Mouse (Mus musculus) layer of hippocampus, postnatal 14 days (tissue): ENCODE measurements around the gene Uts2r. TPM values are rescaled to one million over a fixed set of nuclear protein-coding genes. Genes with fewer than 3 reads are reported as not detected.

ENCODE experiments used
- DNase-seq, 2 experiments: peaks; one replicate each; pipeline ENCODE4 v3.0.0; 2021 to 2022; ENCODE audit warnings: low spot score in 2 of 2, mixed read lengths in 1 of 2
- total RNA-seq, 2 experiments: library from RNA; stranded (reverse); gene quantifications; 2 replicates each; pipeline ENCODE4 v1.2.3; 2021

The Uts2r gene
- total RNA-seq, 2 experiments from 2014 or later: 0.45 TPM; not detected in 1

- DNase-seq: no peak
Observed at GRCm38 (mm10) chr11:121160636-121161346, 720 bp downstream of the Uts2r start.

- DNase-seq: no peak
Observed at GRCm38 (mm10) chr11:121163751-121164150, 3.7 kb downstream of the Uts2r start.

DNA sequence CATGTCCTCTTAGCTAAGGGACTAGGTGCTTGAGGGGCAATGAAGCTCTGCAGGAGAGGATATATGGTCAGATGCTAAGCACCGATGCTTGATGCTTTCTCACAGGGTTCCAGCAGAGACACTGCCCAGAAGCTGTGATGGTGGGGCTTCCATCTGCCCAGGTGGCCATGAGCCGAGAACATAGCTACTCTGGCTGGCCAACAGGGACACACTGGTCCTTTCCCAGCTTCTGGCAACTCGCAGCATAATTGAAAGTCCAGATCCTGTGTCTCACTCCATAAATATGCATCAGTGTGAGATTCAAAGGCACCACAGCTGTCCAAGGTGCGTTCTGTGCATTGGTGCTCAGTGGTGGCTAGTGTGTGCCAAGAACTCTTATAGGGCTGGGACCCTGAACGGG, 13.1 kb downstream of the Uts2r start:
- peak in 1 of 2 experiments; percentile 37 for DNase-seq

DNA sequence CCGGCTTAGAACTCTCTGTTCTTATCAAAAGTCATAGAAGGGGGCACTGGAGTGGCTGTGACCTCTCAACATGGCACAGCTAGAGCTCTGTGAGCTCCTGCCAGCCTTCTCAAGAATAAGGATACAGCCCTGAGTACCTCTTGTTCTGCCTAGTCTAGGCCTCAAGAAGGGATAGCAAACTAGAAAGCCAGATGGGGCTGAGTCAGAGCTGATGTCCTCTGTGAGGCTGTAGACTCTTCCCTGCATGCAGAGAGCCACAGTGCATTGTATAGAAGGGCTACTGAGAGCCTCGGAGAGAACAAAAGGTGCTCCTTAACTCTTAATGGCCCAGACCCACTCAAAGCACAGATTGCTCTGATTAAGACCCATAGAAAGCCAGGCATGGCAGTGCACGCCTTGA, 14.2 kb downstream of the Uts2r start:
- no peak for DNase-seq

DNA sequence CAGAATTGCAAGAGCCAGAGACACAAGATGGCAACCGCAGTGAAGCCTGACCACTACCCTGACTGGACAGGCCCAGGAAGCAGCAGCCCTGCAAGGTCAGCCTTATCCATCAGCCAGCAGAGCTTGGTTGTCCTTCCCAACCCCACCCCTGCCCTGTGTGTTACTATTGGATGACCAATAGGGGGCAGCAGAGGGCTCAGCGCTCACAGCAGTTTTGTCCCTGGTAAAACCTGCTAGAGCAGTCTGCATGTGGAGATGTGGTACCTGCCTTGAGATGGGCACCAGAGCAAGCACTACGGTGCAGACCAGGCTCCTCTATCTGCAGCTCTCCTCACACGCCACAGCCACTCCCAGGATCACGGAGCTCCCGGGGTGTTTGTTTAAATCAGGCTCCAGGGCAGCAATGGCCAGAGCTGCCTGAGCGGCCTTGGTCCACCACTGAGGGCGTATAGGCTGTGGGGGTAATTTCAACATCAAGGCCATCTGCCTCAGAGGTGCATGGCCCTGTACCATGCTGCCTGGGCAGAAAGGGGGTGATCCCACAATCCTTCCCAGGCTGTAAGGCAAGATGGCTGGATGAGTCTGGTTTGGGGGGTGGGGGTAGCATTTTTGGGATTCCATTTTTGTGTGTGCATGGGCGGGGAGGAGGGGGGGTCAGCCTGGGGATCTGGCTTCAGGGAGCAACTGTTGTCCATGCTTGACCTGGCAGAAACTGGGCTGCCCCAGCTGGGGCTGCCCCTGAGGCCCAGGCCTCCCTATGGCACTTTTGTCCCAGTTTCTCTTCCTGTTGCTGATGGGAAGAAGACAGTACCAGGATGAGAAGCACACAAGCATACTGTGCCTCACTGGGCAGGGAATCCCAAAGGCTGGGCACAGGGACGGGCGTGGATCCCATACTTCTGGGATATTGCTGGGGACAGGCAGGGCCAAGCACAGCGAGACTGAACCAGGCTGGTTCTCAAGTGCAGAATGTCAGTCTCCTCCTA, 16.5 kb downstream of the Uts2r start:
- DNase-seq: peak in 1 of 2 experiments; percentile 29

GRCm38 (mm10) chr11:121189681-121190080, 29.6 kb downstream of the Uts2r start:
- DNase-seq: no peak

DNA sequence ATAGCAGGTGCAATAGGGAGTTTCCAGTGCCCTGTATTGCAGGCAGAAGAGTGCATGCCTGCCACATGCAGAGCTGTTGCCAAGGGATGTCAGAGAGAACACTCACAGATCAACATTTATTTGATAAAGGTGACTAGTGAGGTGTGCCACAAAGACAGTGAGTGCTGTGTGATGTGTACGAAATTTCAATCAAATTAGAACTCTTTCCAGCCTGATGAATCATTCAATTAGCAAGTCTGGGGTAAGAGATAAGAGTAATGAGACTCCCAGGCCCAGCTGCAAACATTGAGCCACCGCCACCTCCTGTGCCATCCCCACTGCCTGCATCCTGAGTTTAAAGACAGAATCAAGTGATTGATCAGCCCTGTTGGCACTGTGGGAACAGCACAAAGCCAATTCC, 32.7 kb downstream of the Uts2r start:
- no peak for DNase-seq

DNA sequence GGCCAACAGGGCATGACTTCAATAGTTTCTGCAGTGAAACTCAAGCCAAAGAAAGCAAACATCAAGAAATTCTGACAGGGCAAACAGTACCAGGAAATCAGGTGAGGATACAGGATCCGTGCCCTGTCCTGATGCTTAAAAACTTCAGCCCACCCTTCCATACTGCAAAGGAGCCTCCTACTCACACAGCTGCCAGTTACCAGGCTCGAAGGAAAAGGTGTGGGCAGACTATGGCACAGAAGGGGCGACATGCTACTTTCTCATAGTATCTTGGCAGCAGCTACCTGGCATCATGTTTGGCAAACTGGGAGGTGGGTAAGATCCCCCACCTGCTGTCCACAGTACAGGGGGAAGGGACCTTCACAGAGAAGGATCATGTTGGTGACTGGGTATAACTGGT, 33.3 kb downstream of the Uts2r start:
- no peak for DNase-seq

DNA sequence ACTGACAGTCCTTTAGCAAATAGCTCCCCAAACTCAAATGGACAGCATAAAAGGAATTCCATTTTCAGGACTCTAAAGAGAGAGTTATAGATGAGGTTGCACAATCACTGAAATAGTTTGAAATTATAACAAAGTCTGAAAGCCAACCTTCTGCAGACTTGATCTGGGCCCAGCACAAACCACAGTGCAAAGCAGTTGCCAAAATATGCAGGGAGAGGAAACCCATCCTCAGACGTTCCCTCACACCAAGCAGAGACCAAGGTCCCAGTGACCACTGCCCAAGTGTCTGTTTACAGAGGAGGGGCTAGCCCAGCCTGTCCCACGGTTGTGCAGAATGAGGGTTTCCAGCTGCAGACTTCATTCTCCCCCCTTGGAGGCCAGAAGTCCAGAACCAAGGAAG, 38.6 kb downstream of the Uts2r start:
- DNase-seq: no peak

DNA sequence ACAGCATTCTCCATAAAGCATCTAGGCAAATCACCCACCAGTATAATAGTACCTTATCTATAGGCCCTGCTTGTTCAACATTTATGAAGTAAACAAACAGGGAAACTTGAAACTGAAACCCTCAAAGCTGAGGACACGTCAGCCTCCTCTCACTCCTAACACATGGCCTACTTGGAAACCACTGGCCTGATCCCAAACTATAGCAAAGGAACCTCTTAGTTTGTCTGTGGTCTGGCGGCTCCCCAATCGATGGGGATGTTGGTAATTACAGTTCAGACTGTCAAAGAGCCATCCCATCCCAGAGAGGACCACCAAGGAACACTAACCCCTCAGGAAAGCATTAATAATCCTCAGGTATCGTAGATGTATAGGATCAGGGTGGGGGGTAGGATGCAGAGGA, 39.8 kb downstream of the Uts2r start:
- no peak for DNase-seq

DNA sequence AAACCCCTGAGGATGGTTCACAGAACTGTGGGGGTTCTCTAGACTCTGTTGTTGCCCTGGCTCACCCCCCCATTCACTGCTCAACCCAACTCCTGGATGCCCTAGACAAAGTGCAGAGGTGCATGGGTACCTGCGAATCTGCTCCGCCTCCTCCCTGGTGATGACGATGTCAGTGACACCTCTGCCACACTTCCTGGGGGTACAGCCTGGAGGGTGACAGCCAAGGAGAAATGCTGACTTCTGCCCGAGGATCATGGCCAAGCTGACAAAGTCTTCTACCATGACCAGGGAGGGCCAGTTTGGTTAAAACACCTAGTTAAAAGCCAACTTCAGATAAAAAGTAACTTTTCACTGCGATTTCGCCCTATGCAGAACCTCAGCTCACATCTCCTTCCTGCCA, 40.7 kb downstream of the Uts2r start:
- DNase-seq: no peak

DNA sequence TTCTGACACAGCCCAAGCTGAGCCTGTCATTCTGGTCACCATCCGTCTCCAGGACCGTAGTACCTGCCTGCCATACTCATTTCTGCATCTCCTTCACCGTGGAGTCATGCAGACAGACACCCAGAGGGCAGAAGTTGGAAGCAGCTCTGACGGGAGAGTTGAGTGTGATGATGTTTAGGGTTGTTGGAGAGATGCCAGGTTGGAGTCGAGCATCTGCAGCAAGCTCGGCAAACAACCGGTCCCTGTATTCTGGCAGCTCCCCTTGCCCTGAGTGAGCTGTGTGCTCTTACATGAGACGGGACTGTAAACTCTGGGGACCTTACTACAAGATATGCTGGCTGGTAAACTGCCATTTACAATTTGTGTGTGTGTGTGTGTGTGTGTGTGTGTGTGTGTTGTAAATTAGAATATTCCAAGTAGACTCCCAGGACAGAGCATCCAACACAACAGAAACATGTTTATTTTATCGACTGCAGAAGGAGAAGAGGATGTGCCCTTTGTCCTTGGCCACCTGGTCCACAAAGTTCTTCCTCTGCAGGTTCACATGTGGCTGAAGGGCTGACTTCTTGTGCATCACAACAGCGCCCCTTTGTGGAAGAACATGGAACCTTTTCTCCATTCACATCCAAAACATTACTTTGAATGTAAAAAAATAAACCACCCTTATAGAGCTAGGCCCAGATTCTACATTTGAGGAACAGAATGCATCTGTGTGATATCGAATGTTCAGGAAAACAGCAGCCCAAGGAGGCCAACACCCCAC, 41.5 kb downstream of the Uts2r start:
- DNase-seq: peak in 1 of 2 experiments; percentile 49

- DNase-seq: no peak
Observed at GRCm38 (mm10) chr11:121203859-121204160, 43.7 kb downstream of the Uts2r start.

GRCm38 (mm10) chr11:121204161-121205006, 44.3 kb downstream of the Uts2r start, which contains the start of the genes Hexdc and Ogfod3:
Gene Hexdc, plus strand, starts transcription at chr11:121204433.
Gene Ogfod3, minus strand, starts transcription at chr11:121204711.
- DNase-seq: peak; percentile 86 to 91

Other genes starting within 250 kb of the Uts2r start
- 1 to 10 TPM; 5.7 to 7.8 TPM for gene Ccdc57, start 227.4 kb upstream of the Uts2r start, total RNA-seq
- gene Slc16a3, start 211.8 kb upstream of the Uts2r start, total RNA-seq: 1 to 10 TPM; 2.1 to 3.3 TPM
- gene Csnk1d, start 168.9 kb upstream of the Uts2r start, total RNA-seq: 100 to 1,000 TPM; 123 to 126 TPM
- gene Cd7, start 120.9 kb upstream of the Uts2r start, total RNA-seq: not detected
- gene Sectm1b, start 96.7 kb upstream of the Uts2r start, total RNA-seq: not detected
- gene Sectm1a, start 79.1 kb upstream of the Uts2r start, total RNA-seq: not detected
- gene Tex19.2, start 41.6 kb upstream of the Uts2r start, total RNA-seq: not detected
- not detected for gene Tex19.1, start 14.1 kb upstream of the Uts2r start, total RNA-seq
- gene Hexdc, start 44.2 kb downstream of the Uts2r start, total RNA-seq: 10 to 100 TPM; 28.3 to 31.3 TPM
- 1 to 10 TPM; 6.2 to 9.6 TPM for gene Ogfod3, start 44.4 kb downstream of the Uts2r start, total RNA-seq
- 10 to 100 TPM; 27.7 to 32.7 TPM for gene Cybc1, start 69.1 kb downstream of the Uts2r start, total RNA-seq
- 10 to 100 TPM; 73.5 to 75.5 TPM for gene Narf, start 77.0 kb downstream of the Uts2r start, total RNA-seq
- gene Foxk2, start 99.7 kb downstream of the Uts2r start, total RNA-seq: 10 to 100 TPM; 95.9 to 97.3 TPM
- 10 to 100 TPM; 57.1 to 62.8 TPM for gene Wdr45b, start 194.2 kb downstream of the Uts2r start, total RNA-seq
- 10 to 100 TPM; 50.3 to 53.3 TPM for gene Rab40b, start 228.0 kb downstream of the Uts2r start, total RNA-seq